Mouse (Mus musculus) hindbrain, embryonic 16.5 days (tissue): ENCODE results near the gene Olfr1085. TPM values are rescaled to one million over a fixed set of nuclear protein-coding genes. Genes with fewer than 3 reads are reported as not detected.
"Not testable (repeated sequence)": the region's sequence is repeated elsewhere in the genome, so short reads cannot be mapped to it uniquely, and the experiment has no call there.

ENCODE experiments used
- ATAC-seq: fragments of 200-750 bp; cut with Nextera tagmentation; 2 replicates; pipeline ENCODE4 v1.8.0; 2017; ENCODE audit warnings: moderate TSS enrichment, moderate library complexity
- H3K27ac ChIP-seq: fragments of 300-500 bp; sonication (generic); 2 replicates; pipeline ENCODE4 v1.5.1; 2014; ENCODE audit warnings: low read depth, mild to moderate bottlenecking, control low read depth, low read length, moderate library complexity
- H3K27me3 ChIP-seq: fragments of 300-500 bp; sonication (generic); replicated peaks from 2 replicates; pipeline ENCODE4 v1.6.1; 2014; ENCODE audit warnings: low read length; ENCODE audit not compliant: control insufficient read depth, insufficient read depth
- H3K36me3 ChIP-seq: fragments of 300-500 bp; sonication (generic); 2 replicates; pipeline ENCODE4 v1.6.1; 2014; ENCODE audit warnings: mild to moderate bottlenecking, low read length, moderate library complexity, mixed read lengths; ENCODE audit not compliant: control insufficient read depth, insufficient read depth
- H3K4me1 ChIP-seq: fragments of 300-500 bp; sonication (generic); 2 replicates; pipeline ENCODE4 v1.6.1; 2014; ENCODE audit warnings: low read depth, low read length; ENCODE audit not compliant: control insufficient read depth, insufficient read depth
- H3K4me2 ChIP-seq: fragments of 300-500 bp; sonication (generic); 2 replicates; pipeline ENCODE4 v1.6.1; 2014; ENCODE audit warnings: mild to moderate bottlenecking, low read length, control low read depth, moderate library complexity
- H3K4me3 ChIP-seq: fragments of 300-500 bp; sonication (generic); 2 replicates; pipeline ENCODE4 v1.5.1; 2014; ENCODE audit warnings: mild to moderate bottlenecking, low read length, control low read depth, moderate library complexity
- H3K9ac ChIP-seq: fragments of 300-500 bp; sonication (generic); 2 replicates; pipeline ENCODE4 v1.6.1; 2014; ENCODE audit warnings: low read depth, mild to moderate bottlenecking, control low read depth, low read length, moderate library complexity
- H3K9me3 ChIP-seq: fragments of 300-500 bp; sonication (generic); 2 replicates; pipeline ENCODE4 v1.6.1; 2014; ENCODE audit warnings: mild to moderate bottlenecking, low read length, moderate library complexity; ENCODE audit not compliant: control insufficient read depth
- WGBS: fragments of 180-500 bp; shearing (Covaris S2); extraction: QIAGEN DNeasy Blood & Tissue Kit; methylation state at CpG from one replicate; pipeline ENCODE4 v1.1.7; 2014; 5-methylcytosine and 5-hydroxymethylcytosine counted together
- polyA plus RNA-seq: library from polyadenylated mRNA; unstranded; fragments of >200 nt; fragmentation: Nextera tagmentation; extraction: Ambion mirVana; gene quantifications from 2 replicates; pipeline ENCODE4 v1.2.1, GENCODE M21; 2015

Olfr1085 gene
- polyA plus RNA-seq = not detected in 2 replicates

GRCm38 (mm10) chr2:86661919-86662318 is at the start of gene Olfr1085:
Gene Olfr1085 (minus strand): TSS chr2:86662019.
- Histone ChIP-seq H3K36me3 (no peaks in the 10 kb centered on the region), H3K4me1 (no peaks in the 10 kb centered on the region), H3K9me3 (no peaks in the 10 kb centered on the region), H3K27me3 (no peaks in the 10 kb centered on the region), H3K4me2 (no peak within 1 kb of the TSS), H3K4me3 (no peak within 1 kb of the TSS), H3K27ac (no peak within 1 kb of the TSS), H3K9ac (no peak within 1 kb of the TSS)
- ATAC-seq = no peak
- WGBS = 33% methylated on average over 1 of the region's 1 CpGs

- no peaks in the 10 kb centered on the region for H3K36me3 ChIP-seq
- H3K9me3 ChIP-seq = no peaks in the 10 kb centered on the region
- H3K4me1 ChIP-seq = no peaks in the 10 kb centered on the region
- no peak within 1 kb of the TSS for H3K4me3 ChIP-seq
- no peak within 1 kb of the TSS for H3K9ac ChIP-seq
- no peak for ATAC-seq
- H3K4me2 ChIP-seq = no peak within 1 kb of the TSS
- H3K27ac ChIP-seq = no peak within 1 kb of the TSS
- no peaks in the 10 kb centered on the region for H3K27me3 ChIP-seq
These were observed 36.5 kb upstream of the Olfr1085 start, which contains the start of gene Olfr1087 for GRCm38 (mm10) chr2:86698295-86698694. Gene Olfr1087 (minus strand): TSS chr2:86698395.

- no peak for ATAC-seq
- WGBS = 73% methylated on average over 2 of the region's 2 CpGs
- H3K27ac ChIP-seq = no peak within 1 kb of the TSS
These were observed 18.2 kb upstream of the Olfr1085 start, which contains the start of gene Olfr1086 for GRCm38 (mm10) chr2:86679992-86680391. Gene Olfr1086 (minus strand): TSS chr2:86680092.

GRCm38 (mm10) chr2:86639625-86640024 is 22.2 kb downstream of the Olfr1085 start, which contains the start of gene Olfr1084:
Gene Olfr1084 (minus strand): TSS chr2:86639725.
- H3K9ac ChIP-seq, ATAC-seq, H3K4me3 ChIP-seq, H3K4me2 ChIP-seq, H3K27ac ChIP-seq, H3K27me3 ChIP-seq, H3K36me3 ChIP-seq, H3K9me3 ChIP-seq, H3K4me1 ChIP-seq: not testable (repeated sequence)
- 90% methylated on average over 1 of the region's 1 CpGs for WGBS

More at GRCm38 (mm10) chr2:86679992-86680391, 18.2 kb upstream of the Olfr1085 start, which contains the start of gene Olfr1086:
- no peak within 1 kb of the TSS for H3K4me2 ChIP-seq
- no peaks in the 10 kb centered on the region for H3K36me3 ChIP-seq
- H3K4me1 ChIP-seq = no peaks in the 10 kb centered on the region
- no peak within 1 kb of the TSS for H3K4me3 ChIP-seq
- no peaks in the 10 kb centered on the region for H3K9me3 ChIP-seq
- no peak within 1 kb of the TSS for H3K9ac ChIP-seq
- H3K27me3 ChIP-seq = no peaks in the 10 kb centered on the region

Other genes starting within 250 kb of the Olfr1085 start
- not detected in 2 replicates for gene Olfr1061, start 248.0 kb downstream of the Olfr1085 start, polyA plus RNA-seq
- gene Olfr1062, start 235.3 kb downstream of the Olfr1085 start, polyA plus RNA-seq = not detected in 2 replicates
- gene Olfr1065, start 211.4 kb downstream of the Olfr1085 start, polyA plus RNA-seq = not detected in 2 replicates
- gene Olfr1066, start 205.8 kb downstream of the Olfr1085 start, polyA plus RNA-seq = not detected in 2 replicates
- gene Olfr228, start 174.6 kb downstream of the Olfr1085 start, polyA plus RNA-seq = not detected in 2 replicates
- gene Olfr1076, start 153.6 kb downstream of the Olfr1085 start, polyA plus RNA-seq = not detected in 2 replicates
- gene Olfr1079, start 119.5 kb downstream of the Olfr1085 start, polyA plus RNA-seq = not detected in 2 replicates
- not detected in 2 replicates for gene Olfr1080, start 103.8 kb downstream of the Olfr1085 start, polyA plus RNA-seq
- not detected in 2 replicates for gene Olfr1082, start 63.1 kb downstream of the Olfr1085 start, polyA plus RNA-seq
- gene Olfr1084, start 22.3 kb downstream of the Olfr1085 start, polyA plus RNA-seq = not detected in 2 replicates
- not detected in 2 replicates for gene Olfr1086, start 18.1 kb upstream of the Olfr1085 start, polyA plus RNA-seq
- gene Olfr1087, start 36.4 kb upstream of the Olfr1085 start, polyA plus RNA-seq = not detected in 2 replicates
- not detected in 2 replicates for gene Olfr1089, start 71.7 kb upstream of the Olfr1085 start, polyA plus RNA-seq
- gene Olfr1090, start 97.0 kb upstream of the Olfr1085 start, polyA plus RNA-seq = not detected in 2 replicates
- gene Olfr1093, start 120.5 kb upstream of the Olfr1085 start, polyA plus RNA-seq = not detected in 2 replicates
- not detected in 2 replicates for gene Olfr141, start 148.0 kb upstream of the Olfr1085 start, polyA plus RNA-seq
- gene Olfr1094, start 162.6 kb upstream of the Olfr1085 start, polyA plus RNA-seq = not detected in 2 replicates
- gene Olfr1095, start 189.7 kb upstream of the Olfr1085 start, polyA plus RNA-seq = not detected in 2 replicates
- gene Gm13723, start 212.8 kb upstream of the Olfr1085 start, polyA plus RNA-seq = not detected in 2 replicates
- gene Olfr1097, start 230.2 kb upstream of the Olfr1085 start, polyA plus RNA-seq = not detected in 2 replicates